Mouse (Mus musculus) brain, embryonic 18.5 days (tissue): ENCODE data around the gene F2.
"Not testable (repeated sequence)": the region's sequence is repeated elsewhere in the genome, so short reads cannot be mapped to it uniquely, and the experiment has no call there.

Experiments
- DNase-seq: peaks from one replicate; pipeline ENCODE4 v3.0.0-alpha.2; 2012; ENCODE audit warnings: low read depth, low spot score

F2 gene

GRCm38 (mm10) chr2:91646733-91647132, 10.5 kb upstream of the F2 start:
- DNase-seq = peak; percentile 22

- no peak for DNase-seq
Measured at GRCm38 (mm10) chr2:91645811-91646210, 9.6 kb upstream of the F2 start.

- no peak for DNase-seq
Measured at GRCm38 (mm10) chr2:91645354-91645753, 9.1 kb upstream of the F2 start.

GRCm38 (mm10) chr2:91644021-91644420, 7.8 kb upstream of the F2 start:
- DNase-seq = no peak

- DNase-seq = no peak
Measured at GRCm38 (mm10) chr2:91642825-91643415, 6.7 kb upstream of the F2 start.

- DNase-seq = no peak
Measured at GRCm38 (mm10) chr2:91638931-91639330, 2.7 kb upstream of the F2 start.

GRCm38 (mm10) chr2:91636727-91637338, 619 bp upstream of the F2 start:
- no peak for DNase-seq

- no peak for DNase-seq
Measured at GRCm38 (mm10) chr2:91635486-91635885, 728 bp downstream of the F2 start.

- no peak for DNase-seq
Measured at GRCm38 (mm10) chr2:91634841-91635240, 1.4 kb downstream of the F2 start.

- DNase-seq = no peak
Measured at GRCm38 (mm10) chr2:91633334-91633977, 2.8 kb downstream of the F2 start.

GRCm38 (mm10) chr2:91632316-91632715, 3.9 kb downstream of the F2 start:
- no peak for DNase-seq

- DNase-seq = no peak
Measured at GRCm38 (mm10) chr2:91631826-91632225, 4.4 kb downstream of the F2 start.

- no peak for DNase-seq
Measured at GRCm38 (mm10) chr2:91630384-91630783, 5.8 kb downstream of the F2 start.

- no peak for DNase-seq
Measured at GRCm38 (mm10) chr2:91629682-91630081, 6.5 kb downstream of the F2 start.

- DNase-seq = no peak
Measured at GRCm38 (mm10) chr2:91628171-91628570, 8.0 kb downstream of the F2 start.

GRCm38 (mm10) chr2:91627486-91627885, 8.7 kb downstream of the F2 start:
- DNase-seq = no peak

GRCm38 (mm10) chr2:91623366-91623765, 12.8 kb downstream of the F2 start:
- not testable (repeated sequence) for DNase-seq

GRCm38 (mm10) chr2:91622356-91622755, 13.9 kb downstream of the F2 start:
- no peak for DNase-seq

- DNase-seq = not testable (repeated sequence)
Measured at GRCm38 (mm10) chr2:91609370-91609769, 26.8 kb downstream of the F2 start.

- no peak for DNase-seq
Measured at GRCm38 (mm10) chr2:91602389-91602788, 33.8 kb downstream of the F2 start.

- no peak for DNase-seq
Measured at GRCm38 (mm10) chr2:91600475-91600874, 35.7 kb downstream of the F2 start.

GRCm38 (mm10) chr2:91586242-91586641, 50.0 kb downstream of the F2 start:
- no peak for DNase-seq

- DNase-seq = no peak
Measured at GRCm38 (mm10) chr2:91580894-91581293, 55.3 kb downstream of the F2 start.
